Mouse (Mus musculus) lung, adult 2 months (tissue): ENCODE data around the gene Tnik.

Source experiments
- CTCF ChIP-seq: fragments of 200-500 bp; IDR thresholded peaks from 2 replicates; pipeline ENCODE4 v1.5.1; 2011; ENCODE audit warnings: mild to moderate bottlenecking, low read length, control low read depth; ENCODE audit not compliant: insufficient read depth
- POLR2A ChIP-seq: fragments of 200-500 bp; IDR thresholded peaks from 2 replicates; pipeline ENCODE4 v1.6.1; 2011; ENCODE audit warnings: low read depth, mild to moderate bottlenecking, control low read depth, low read length, borderline replicate concordance; ENCODE audit errors: extremely low read depth

DNA sequence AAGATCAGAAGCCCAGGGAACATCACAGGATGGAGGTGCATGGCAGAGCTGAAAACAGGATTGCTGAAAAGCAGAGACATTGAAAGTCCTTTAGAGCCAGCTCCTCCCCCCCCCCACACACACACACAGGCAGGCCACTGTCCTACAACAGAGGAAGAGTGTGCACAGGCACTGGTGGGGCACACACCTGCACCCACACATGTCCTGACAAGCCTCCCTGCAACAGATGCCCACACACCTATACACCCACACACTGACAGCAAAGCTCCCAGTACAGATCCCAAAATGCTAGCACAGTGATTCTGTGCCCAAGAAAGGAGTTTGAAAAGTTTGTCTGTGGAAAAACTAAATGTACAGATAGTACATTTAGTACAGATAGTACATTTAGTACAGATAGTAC lies 391.7 kb downstream of the Tnik start:
- TF ChIP-seq CTCF: no peak
- TF ChIP-seq POLR2A: no peak
